Mouse (Mus musculus): Measurements from ENCODE around the gene Mcub. TPM values are rescaled to one million over a fixed set of nuclear protein-coding genes. Genes with fewer than 3 reads are reported as not detected.

Gene Mcub
- polyA plus RNA-seq, 1 experiment from 2014 or later = 4.7 TPM

DNA sequence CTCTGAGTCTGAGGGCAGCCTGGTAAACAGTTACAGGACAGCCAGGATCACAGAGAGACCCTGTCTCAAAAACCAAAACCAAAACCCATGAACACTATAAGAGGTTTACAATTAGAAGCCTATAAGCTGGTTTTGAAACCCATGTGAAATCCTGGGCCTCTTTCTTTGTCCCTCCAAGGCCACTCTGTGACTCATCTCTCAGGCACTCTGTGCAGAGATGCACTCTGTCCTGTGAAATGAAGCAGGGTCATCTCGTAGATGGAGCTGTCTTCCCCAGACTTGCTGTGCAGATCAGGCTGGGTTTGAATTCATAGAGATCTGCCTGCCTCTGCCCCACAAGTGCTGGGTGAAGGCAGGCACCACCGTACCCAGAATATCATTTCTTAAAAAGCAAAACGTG, 52.6 kb downstream of the Mcub start:
- no peaks in the 10 kb centered on the region for H3K4me1 ChIP-seq
- no peak overlapping the region for H3K9ac ChIP-seq
- peaks cover 19% of the 10 kb centered on the region for H3K36me3 ChIP-seq
- 72% methylated on average over 3 of the region's 3 CpGs for WGBS
- H3K4me3 ChIP-seq = no peak overlapping the region
- ATAC-seq (ENCODE audit: insufficient number of reproducible peaks, insufficient read depth, low FRiP score, low TSS enrichment, low read depth) = no peak
- 0 out of 2 replicates have a peak, but pooled peaks cover 3% of the 10 kb centered on the region for H3K27me3 ChIP-seq
- H3K27ac ChIP-seq = no peak overlapping the region
- no peaks in the 10 kb centered on the region for H3K9me3 ChIP-seq
- H3K4me2 ChIP-seq = no peak overlapping the region

- Histone ChIP-seq H3K4me3 (no peak overlapping the region), H3K4me2 (no peak overlapping the region), H3K27me3 (no peaks in the 10 kb centered on the region), H3K27ac (no peak overlapping the region), H3K4me1 (no peaks in the 10 kb centered on the region), H3K9me3 (no peaks in the 10 kb centered on the region), H3K36me3 (peaks cover 60% of the 10 kb centered on the region), H3K9ac (no peak overlapping the region)
- 94% methylated on average over 13 of the region's 13 CpGs for WGBS
- no peak for ATAC-seq (ENCODE audit: insufficient number of reproducible peaks, insufficient read depth, low FRiP score, low TSS enrichment, low read depth)
Measured at GRCm38 (mm10) chr3:129913241-129913640, 56.8 kb downstream of the Mcub start.

DNA sequence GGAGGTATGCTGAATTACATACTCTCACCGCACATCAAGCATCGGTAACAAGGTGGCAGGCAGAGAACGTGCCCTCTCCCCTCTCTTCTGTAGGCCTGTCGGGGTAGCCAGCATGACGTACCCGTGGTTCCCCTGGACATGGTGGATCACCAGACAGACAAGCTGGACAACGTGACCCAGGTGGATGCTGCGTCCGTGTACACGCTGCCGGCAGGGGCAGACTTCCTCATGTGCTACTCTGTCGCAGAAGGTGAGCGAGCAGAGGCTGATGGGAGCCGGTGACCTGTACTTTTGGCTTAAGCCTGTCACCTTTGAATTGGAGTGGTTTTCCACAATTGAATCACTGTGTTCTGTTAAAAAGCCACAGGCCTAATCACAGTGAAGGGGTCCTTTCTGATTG, 58.0 kb downstream of the Mcub start:
- Histone ChIP-seq H3K36me3 (peaks cover 67% of the 10 kb centered on the region), H3K9ac (no peak overlapping the region), H3K4me1 (no peaks in the 10 kb centered on the region), H3K9me3 (no peaks in the 10 kb centered on the region), H3K4me2 (no peak overlapping the region), H3K27me3 (no peaks in the 10 kb centered on the region), H3K4me3 (no peak overlapping the region), H3K27ac (no peak overlapping the region)
- ATAC-seq (ENCODE audit: insufficient number of reproducible peaks, insufficient read depth, low FRiP score, low TSS enrichment, low read depth) = no peak
- WGBS = 88% methylated on average over 14 of the region's 14 CpGs

GRCm38 (mm10) chr3:129904381-129905132, 65.4 kb downstream of the Mcub start:
- no peak overlapping the region for H3K27ac ChIP-seq
- H3K9ac ChIP-seq = no peak overlapping the region
- H3K4me1 ChIP-seq = peaks cover 24% of the 10 kb centered on the region
- H3K4me3 ChIP-seq = no peak overlapping the region
- H3K27me3 ChIP-seq = no peaks in the 10 kb centered on the region
- 80% methylated on average over 7 of the region's 7 CpGs for WGBS
- no peak overlapping the region for H3K4me2 ChIP-seq
- H3K9me3 ChIP-seq = no peaks in the 10 kb centered on the region
- no peak for ATAC-seq (ENCODE audit: insufficient number of reproducible peaks, insufficient read depth, low FRiP score, low TSS enrichment, low read depth)
- peaks cover 33% of the 10 kb centered on the region for H3K36me3 ChIP-seq

DNA sequence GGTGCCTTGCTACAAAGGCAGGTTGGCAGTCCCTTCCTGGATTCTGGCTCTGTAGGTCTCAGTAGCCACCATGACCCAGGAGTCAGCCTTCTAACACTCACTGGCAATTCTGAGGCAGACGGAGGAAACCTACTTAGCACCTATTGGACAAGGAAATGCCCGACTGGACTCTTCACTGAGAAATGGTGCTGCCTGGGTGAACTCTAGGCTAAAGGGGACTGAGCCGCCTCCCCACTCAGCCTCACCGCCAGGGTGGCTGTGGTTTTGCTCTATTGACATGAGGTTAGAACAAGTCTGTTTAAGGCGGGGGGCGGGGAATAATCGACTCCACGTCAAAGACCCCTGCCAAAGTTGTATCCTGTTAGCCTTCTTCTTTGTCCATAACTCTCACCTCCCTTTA, 66.1 kb downstream of the Mcub start:
- WGBS = 85% methylated on average over 8 of the region's 8 CpGs
- Histone ChIP-seq H3K4me1 (peaks cover 24% of the 10 kb centered on the region), H3K27ac (no peak overlapping the region), H3K4me3 (no peak overlapping the region), H3K27me3 (no peaks in the 10 kb centered on the region), H3K4me2 (no peak overlapping the region), H3K9me3 (no peaks in the 10 kb centered on the region), H3K36me3 (peaks cover 26% of the 10 kb centered on the region), H3K9ac (no peak overlapping the region)
- ATAC-seq (ENCODE audit: insufficient number of reproducible peaks, insufficient read depth, low FRiP score, low TSS enrichment, low read depth) = no peak

DNA sequence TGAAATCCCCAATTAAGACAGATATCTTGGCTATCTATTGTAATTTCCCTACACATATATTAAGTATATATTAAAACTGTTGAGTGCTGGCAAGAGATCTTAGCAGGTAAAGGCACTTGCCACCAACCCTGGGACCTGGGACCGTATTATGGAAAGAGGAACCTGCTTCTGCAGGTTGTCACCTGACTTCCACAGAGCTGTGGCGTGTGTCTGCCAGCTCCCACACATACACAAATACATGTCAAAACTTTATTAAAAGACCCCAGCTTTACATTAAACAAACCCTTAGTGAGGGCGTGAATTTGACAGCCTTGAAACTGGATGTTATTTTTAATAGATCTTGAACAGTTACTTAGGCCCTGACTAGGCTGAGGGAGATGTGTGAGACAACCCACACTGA, 66.6 kb downstream of the Mcub start:
- peaks cover 21% of the 10 kb centered on the region for H3K36me3 ChIP-seq
- no peak overlapping the region; the same call in 1 of the 2 replicates for H3K9ac ChIP-seq
- WGBS = 93% methylated on average over 3 of the region's 3 CpGs
- H3K4me1 ChIP-seq = peaks cover 24% of the 10 kb centered on the region
- ATAC-seq (ENCODE audit: insufficient number of reproducible peaks, insufficient read depth, low FRiP score, low TSS enrichment, low read depth) = no peak
- no peak overlapping the region for H3K27ac ChIP-seq
- H3K27me3 ChIP-seq = no peaks in the 10 kb centered on the region
- no peak overlapping the region for H3K4me2 ChIP-seq
- H3K4me3 ChIP-seq = no peak overlapping the region
- no peaks in the 10 kb centered on the region for H3K9me3 ChIP-seq

DNA sequence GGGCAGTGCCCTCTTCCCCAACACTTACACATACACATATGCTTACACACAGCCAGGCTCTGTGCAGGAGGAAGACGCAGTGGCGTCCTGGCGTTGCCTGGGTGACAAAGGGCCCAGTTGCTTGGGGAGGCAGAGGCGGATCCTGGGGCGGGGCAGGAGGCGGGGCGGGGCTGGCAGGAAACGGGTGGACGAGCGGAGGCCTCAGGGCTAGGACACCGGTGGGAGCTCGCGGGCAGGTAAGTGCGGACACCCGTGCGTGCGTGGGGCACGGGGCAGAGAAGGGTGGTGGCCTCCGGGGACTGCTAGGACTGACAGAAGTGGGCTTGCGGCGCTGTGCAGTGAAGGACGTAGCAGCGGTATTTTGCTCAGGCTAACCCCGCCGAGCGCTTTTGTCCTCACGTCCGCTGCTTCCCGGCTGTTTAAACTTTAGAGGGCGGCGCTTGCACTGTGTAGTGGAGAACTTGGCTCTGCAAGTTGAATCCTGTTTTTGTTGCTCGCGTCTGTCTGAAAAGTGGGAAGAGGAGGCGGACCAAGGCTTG, 68.7 kb downstream of the Mcub start, which contains the start of gene Casp6:
Gene Casp6, plus strand, starts transcription at position 155 of the 539 bp plus-strand sequence.
- peak; percentile 97 for ATAC-seq (ENCODE audit: insufficient number of reproducible peaks, insufficient read depth, low FRiP score, low TSS enrichment, low read depth)
- peak within 1 kb of the TSS; percentile 80 for H3K4me2 ChIP-seq
- peak within 1 kb of the TSS; percentile 75 for H3K4me3 ChIP-seq
- under 1% methylated on average over 34 of the region's 34 CpGs for WGBS
- peak within 1 kb of the TSS; percentile 82 for H3K27ac ChIP-seq
- H3K9ac ChIP-seq = peak within 1 kb of the TSS; percentile 82
- peaks cover 10% of the 10 kb centered on the region for H3K36me3 ChIP-seq
- H3K27me3 ChIP-seq = no peaks in the 10 kb centered on the region
- peaks cover 24% of the 10 kb centered on the region for H3K4me1 ChIP-seq
- H3K9me3 ChIP-seq = no peaks in the 10 kb centered on the region

- H3K4me2 ChIP-seq = no peak overlapping the region
- no peak overlapping the region for H3K9ac ChIP-seq
- H3K4me3 ChIP-seq = no peak overlapping the region
- 70% methylated on average over 4 of the region's 4 CpGs for WGBS
- no peaks in the 10 kb centered on the region for H3K9me3 ChIP-seq
- no peak overlapping the region for H3K27ac ChIP-seq
- peaks cover 23% of the 10 kb centered on the region for H3K4me1 ChIP-seq
- H3K27me3 ChIP-seq = no peaks in the 10 kb centered on the region
- H3K36me3 ChIP-seq = no peaks in the 10 kb centered on the region
- no peak for ATAC-seq (ENCODE audit: insufficient number of reproducible peaks, insufficient read depth, low FRiP score, low TSS enrichment, low read depth)
Measured at GRCm38 (mm10) chr3:129898886-129899285, 71.1 kb downstream of the Mcub start.

DNA sequence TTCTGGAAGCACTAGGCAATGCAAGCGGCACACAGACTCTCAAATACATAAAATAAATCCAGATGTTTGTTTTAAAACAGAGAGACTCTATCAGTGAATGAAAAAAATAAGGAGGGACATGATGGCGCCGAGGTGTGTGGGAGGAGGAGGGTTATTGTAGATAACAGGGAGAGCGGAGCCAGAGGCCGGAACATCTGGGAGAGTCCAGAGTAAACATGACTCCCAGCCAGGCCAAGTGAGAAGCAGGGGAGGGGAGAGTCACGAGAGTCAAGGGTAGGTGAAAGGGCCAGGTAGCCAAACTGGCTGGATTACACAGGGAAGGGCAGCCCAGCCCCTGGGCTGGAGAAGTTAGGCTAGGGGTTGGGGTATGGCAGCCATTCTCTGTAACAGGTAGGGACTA, 73.4 kb downstream of the Mcub start:
- WGBS = 56% methylated on average over 6 of the region's 6 CpGs
- Histone ChIP-seq H3K4me3 (no peak overlapping the region), H3K27ac (no peak overlapping the region), H3K36me3 (0 out of 2 replicates have a peak, but pooled peaks cover 4% of the 10 kb centered on the region), H3K9ac (no peak overlapping the region), H3K4me2 (no peak overlapping the region), H3K4me1 (peaks cover 3% of the 10 kb centered on the region; the same call in 1 of the 2 replicates), H3K27me3 (no peaks in the 10 kb centered on the region), H3K9me3 (no peaks in the 10 kb centered on the region)
- ATAC-seq (ENCODE audit: insufficient number of reproducible peaks, insufficient read depth, low FRiP score, low TSS enrichment, low read depth) = no peak

DNA sequence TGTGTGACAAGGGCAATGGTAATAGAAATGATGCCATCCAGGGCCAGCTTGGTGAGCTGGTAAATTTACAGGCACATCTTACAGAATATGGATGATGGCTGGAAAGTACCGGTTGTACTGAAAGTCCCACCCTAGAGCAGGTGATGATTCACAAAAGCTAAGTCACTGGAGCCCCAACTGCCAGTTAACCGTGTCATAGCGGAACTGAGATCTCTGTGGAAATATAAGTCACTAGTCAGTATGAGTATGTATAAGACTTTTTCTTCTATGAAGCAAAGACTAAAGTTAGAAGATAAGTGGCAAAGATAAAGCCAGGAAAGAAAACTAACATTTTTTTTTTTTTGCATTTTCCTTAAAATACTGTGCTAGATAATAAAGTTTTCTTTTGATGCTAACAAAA, 76.9 kb downstream of the Mcub start:
- no peak overlapping the region for H3K4me3 ChIP-seq
- 0 out of 2 replicates have a peak, but pooled peaks cover 14% of the 10 kb centered on the region for H3K36me3 ChIP-seq
- no peak overlapping the region for H3K9ac ChIP-seq
- H3K4me2 ChIP-seq = no peak overlapping the region
- 92% methylated on average over 3 of the region's 3 CpGs for WGBS
- no peak overlapping the region for H3K27ac ChIP-seq
- no peaks in the 10 kb centered on the region for H3K27me3 ChIP-seq
- no peaks in the 10 kb centered on the region for H3K4me1 ChIP-seq
- ATAC-seq (ENCODE audit: insufficient number of reproducible peaks, insufficient read depth, low FRiP score, low TSS enrichment, low read depth) = no peak
- H3K9me3 ChIP-seq = no peaks in the 10 kb centered on the region

- no peaks in the 10 kb centered on the region for H3K27me3 ChIP-seq
- H3K4me1 ChIP-seq = no peaks in the 10 kb centered on the region
- H3K36me3 ChIP-seq = 0 out of 2 replicates have a peak, but pooled peaks cover 14% of the 10 kb centered on the region
- no peak overlapping the region for H3K9ac ChIP-seq
- H3K4me3 ChIP-seq = no peak overlapping the region
- no peak overlapping the region for H3K27ac ChIP-seq
- ATAC-seq (ENCODE audit: insufficient number of reproducible peaks, insufficient read depth, low FRiP score, low TSS enrichment, low read depth) = no peak
- H3K9me3 ChIP-seq = no peaks in the 10 kb centered on the region
- H3K4me2 ChIP-seq = no peak overlapping the region
- WGBS = 79% methylated on average over 5 of the region's 5 CpGs
Measured at GRCm38 (mm10) chr3:129892003-129892402, 78.0 kb downstream of the Mcub start.

Measured in embryonic facial prominence, embryonic 13.5 days (tissue).